Mouse (Mus musculus): ENCODE measurements at regions not wholly inside any gene's neighbourhood (a gene's known extent, or its start where the extent isn't known, plus 50 kb on each side); places are given as distances from the start of the nearest gene placed in this dataset.

- DNase-seq (ENCODE audit: low read depth), result no peak
Observed at GRCm38 (mm10) chr16:93281715-93282114, 322.1 kb downstream of the Setd4 start.

GRCm38 (mm10) chr16:93272636-93273035, 331.2 kb downstream of the Setd4 start:
- DNase-seq (ENCODE audit: low read depth), result no peak

- no peak for DNase-seq (ENCODE audit: low read depth)
Observed at GRCm38 (mm10) chr16:93272146-93272545, 331.7 kb downstream of the Setd4 start.

GRCm38 (mm10) chr16:93264061-93264585, 339.7 kb downstream of the Setd4 start:
- DNase-seq (ENCODE audit: low read depth), result no peak

- DNase-seq (ENCODE audit: low read depth), result peak; percentile 17
Observed at GRCm38 (mm10) chr16:93263141-93263815, 340.6 kb downstream of the Setd4 start.

- no peak for DNase-seq (ENCODE audit: low read depth)
Observed at GRCm38 (mm10) chr16:93246825-93247224, 357.0 kb downstream of the Setd4 start.

- DNase-seq (ENCODE audit: low read depth), result no peak
Observed at GRCm38 (mm10) chr16:93245738-93246137, 358.1 kb downstream of the Setd4 start.

- no peak for DNase-seq (ENCODE audit: low read depth)
Observed at GRCm38 (mm10) chr16:93238898-93239297, 365.0 kb downstream of the Setd4 start.

- no peak for DNase-seq (ENCODE audit: low read depth)
Observed at GRCm38 (mm10) chr16:93238326-93238725, 365.5 kb downstream of the Setd4 start.

- DNase-seq (ENCODE audit: low read depth), result no peak
Observed at GRCm38 (mm10) chr16:93225644-93226043, 378.2 kb downstream of the Setd4 start.

- no peak for DNase-seq (ENCODE audit: low read depth)
Observed at GRCm38 (mm10) chr16:93225196-93225595, 378.7 kb downstream of the Setd4 start.

GRCm38 (mm10) chr16:93219731-93220130, 384.1 kb downstream of the Setd4 start:
- DNase-seq (ENCODE audit: low read depth), result no peak

GRCm38 (mm10) chr16:93218402-93218801, 385.5 kb downstream of the Setd4 start:
- DNase-seq (ENCODE audit: low read depth), result no peak

GRCm38 (mm10) chr16:93217600-93218226, 386.1 kb downstream of the Setd4 start:
- DNase-seq (ENCODE audit: low read depth), result no peak

- DNase-seq (ENCODE audit: low read depth), result no peak
Observed at GRCm38 (mm10) chr16:93215630-93216029, 388.2 kb downstream of the Setd4 start.

- DNase-seq (ENCODE audit: low read depth), result no peak
Observed at GRCm38 (mm10) chr16:93213618-93214017, 387.7 kb upstream of the Runx1 start.

- DNase-seq (ENCODE audit: low read depth), result no peak
Observed at GRCm38 (mm10) chr16:93207675-93208074, 381.7 kb upstream of the Runx1 start.

GRCm38 (mm10) chr16:93207217-93207616, 381.3 kb upstream of the Runx1 start:
- DNase-seq (ENCODE audit: low read depth), result no peak

GRCm38 (mm10) chr16:93206325-93206724, 380.4 kb upstream of the Runx1 start:
- no peak for DNase-seq (ENCODE audit: low read depth)

- DNase-seq (ENCODE audit: low read depth), result no peak
Observed at GRCm38 (mm10) chr16:93204601-93205000, 378.7 kb upstream of the Runx1 start.

GRCm38 (mm10) chr16:93202591-93202990, 376.6 kb upstream of the Runx1 start:
- no peak for DNase-seq (ENCODE audit: low read depth)

GRCm38 (mm10) chr16:93197300-93197699, 371.4 kb upstream of the Runx1 start:
- DNase-seq (ENCODE audit: low read depth), result no peak

- no peak for DNase-seq (ENCODE audit: low read depth)
Observed at GRCm38 (mm10) chr16:93193921-93194481, 368.1 kb upstream of the Runx1 start.

Data from gonadal fat pad, adult 2 months (tissue).